Mouse (Mus musculus) megakaryocyte progenitor cell, adult 5-6 weeks (primary cell): ENCODE results near the gene Mark3. TPM values are rescaled to one million over a fixed set of nuclear protein-coding genes. Genes with fewer than 3 reads are reported as not detected.
"Not testable (repeated sequence)": the region's sequence is repeated elsewhere in the genome, so short reads cannot be mapped to it uniquely, and the experiment has no call there.

Experiments
- ATAC-seq: replicated peaks from 2 replicates; pipeline ENCODE4 v1.8.0; 2016; ENCODE audit warnings: mild to moderate bottlenecking, moderate TSS enrichment, inconsistent platforms; ENCODE audit not compliant: poor library complexity
- total RNA-seq, 2 experiments: library from RNA; stranded (forward) in 1 of 2; stranded (reverse) in 1 of 2; fragments of 157-497, 149-512 nt in 1 of 2; fragments of 200-1000 nt in 1 of 2; gene quantifications; 2 replicates each; pipeline versions ENCODE4 v1.2.3 to v1.2.4; 2015 to 2017

The Mark3 gene
- total RNA-seq (2015) (60.2 and 88.1 TPM in 2 replicates), total RNA-seq (2017) (63.5 and 73.1 TPM in 2 replicates)

DNA sequence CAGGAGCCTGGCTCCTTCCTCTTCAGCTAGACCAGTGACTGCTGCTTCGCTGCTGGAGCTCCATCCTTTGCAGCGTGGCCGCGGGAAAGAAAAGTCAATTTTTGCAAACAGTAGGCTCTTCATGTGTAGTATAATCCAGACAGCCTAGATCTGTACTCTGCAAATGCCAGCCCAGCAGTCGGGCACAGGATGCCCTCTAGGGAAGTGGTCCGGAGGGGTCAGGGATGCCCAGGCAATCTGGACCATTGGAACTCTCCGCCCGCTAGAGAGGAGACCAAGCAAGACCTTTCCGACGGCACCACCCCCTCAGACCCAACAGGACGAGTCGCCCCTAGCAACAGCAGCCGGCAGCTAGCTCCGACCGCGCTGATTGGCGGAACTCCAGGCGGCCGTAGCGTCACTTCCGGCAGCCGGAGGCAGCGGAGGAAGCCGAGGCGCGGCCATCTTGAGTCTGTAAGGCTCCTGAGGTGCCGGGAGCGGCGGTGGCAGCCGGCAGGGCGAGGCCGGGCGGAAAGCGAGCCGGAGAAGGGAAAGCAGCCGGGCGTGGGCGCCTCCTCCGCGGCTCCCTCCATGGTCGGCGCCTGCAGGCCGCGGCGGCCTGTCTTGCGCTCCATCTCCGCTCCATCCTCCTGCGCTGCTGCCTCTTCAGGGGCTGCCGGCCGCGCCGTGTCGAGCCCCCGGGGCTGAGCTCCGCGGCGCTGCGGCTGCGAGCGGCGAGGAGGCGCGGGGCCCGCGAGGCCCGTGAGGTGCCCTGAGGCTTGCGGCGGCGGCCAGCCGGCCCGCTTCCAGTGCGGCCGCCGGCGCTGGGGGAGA, at the start of gene Mark3:
Mark3 (plus strand) TSS at position 450 of the 813 bp plus-strand sequence.
- peak; percentile 97 for ATAC-seq

DNA sequence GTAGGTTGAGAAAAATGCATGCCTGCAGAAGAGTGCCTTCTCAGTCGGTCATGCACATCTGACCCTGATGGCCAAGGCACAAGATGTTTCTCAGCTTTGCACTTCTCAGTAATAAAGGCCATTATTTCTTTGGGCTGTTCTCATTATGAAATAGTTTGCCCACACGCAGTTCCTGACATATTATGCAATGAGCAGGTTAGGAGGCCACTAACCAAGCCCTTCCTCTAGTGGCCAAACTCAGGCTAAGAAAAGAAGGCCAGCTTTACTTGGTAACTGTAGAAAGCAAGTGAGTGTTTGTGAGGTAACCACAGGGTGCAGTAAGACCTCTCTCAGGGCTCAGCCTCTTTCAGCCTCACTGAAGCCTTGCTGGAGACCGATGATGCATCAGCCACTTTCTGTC, 49.4 kb upstream of the Mark3 start:
- peak; percentile 88 for ATAC-seq

DNA sequence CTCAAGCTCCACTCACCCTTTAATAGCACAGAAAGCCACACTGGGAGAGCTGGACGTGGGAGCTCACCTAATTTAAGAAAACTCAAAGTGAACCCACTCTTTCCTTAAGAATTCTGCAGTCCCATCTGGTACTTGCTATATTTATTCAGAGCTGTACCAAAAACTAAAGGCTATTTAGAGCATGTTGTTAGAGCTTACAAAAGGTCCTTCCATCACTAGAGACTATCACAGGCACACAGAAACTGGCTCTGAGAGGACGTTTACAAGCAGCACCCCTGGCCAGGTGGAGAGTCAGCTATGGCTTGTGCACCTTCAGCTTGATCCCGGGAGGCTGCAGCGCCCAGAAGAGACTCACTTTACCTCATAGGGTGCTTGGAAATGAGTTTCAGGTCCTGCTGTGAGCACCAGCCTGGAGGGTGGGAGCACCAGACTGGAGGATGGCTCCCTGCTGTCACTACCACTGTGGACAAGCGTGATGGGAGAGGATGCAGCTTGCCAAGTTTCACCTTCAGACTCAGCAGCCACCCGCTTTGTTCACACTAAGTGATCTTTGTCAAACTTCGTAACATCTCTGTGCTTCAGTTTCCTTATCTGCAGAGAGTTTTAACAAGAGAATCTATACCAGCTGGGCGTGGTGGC, 46.6 kb upstream of the Mark3 start:
- ATAC-seq = no peak

DNA sequence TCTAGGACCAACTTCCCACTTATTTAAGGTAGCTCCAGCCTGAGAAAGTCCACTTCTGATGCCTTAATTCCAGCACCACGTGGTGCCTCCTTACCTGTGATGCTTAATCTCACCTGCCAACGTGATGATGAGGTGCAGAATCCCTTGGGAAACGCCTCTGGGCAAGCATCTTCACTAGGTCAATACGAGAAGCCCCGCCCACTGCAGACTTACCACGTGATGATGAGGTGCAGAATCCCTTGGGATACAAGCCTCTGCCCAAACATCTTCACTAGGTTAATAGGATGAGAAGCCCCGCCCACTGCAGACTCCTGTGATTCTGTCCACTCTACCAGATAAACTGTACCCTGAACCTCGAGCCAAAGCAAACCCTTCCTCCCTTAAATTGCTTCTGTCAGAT, 45.1 kb upstream of the Mark3 start:
- no peak for ATAC-seq

DNA sequence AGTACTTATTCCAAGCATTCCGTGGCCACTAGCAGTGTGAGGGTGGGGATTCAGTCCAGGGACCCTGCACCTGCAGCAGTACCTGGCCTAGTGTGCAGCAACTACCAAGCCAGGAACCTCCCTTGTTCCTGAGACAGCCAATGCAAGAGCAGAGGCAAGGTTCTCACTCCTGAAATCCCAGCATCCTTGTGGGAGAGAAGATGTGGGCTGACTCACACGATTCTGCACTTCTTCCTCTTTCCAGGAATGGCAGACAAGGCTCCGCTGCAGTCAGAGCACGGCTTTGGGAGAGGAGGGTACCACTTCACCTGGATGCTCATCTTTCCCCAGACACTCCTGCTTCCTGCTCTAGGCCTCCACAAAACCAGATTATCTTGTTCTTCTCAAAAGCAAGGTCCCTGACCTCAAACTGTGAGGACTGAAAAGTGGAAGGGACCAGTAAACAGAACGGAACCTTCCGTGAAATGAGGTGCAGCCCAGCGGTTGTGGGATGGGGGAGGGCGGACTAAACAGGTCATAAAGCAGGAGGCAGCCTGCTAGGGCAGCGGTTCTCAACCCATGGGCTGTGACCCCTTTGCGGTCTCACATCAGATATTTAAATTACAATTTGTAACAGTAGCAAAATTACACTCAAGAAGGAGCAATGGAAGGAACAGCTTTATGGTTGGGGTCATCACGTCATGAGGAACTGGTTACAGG, 41.1 kb upstream of the Mark3 start:
- no peak for ATAC-seq

DNA sequence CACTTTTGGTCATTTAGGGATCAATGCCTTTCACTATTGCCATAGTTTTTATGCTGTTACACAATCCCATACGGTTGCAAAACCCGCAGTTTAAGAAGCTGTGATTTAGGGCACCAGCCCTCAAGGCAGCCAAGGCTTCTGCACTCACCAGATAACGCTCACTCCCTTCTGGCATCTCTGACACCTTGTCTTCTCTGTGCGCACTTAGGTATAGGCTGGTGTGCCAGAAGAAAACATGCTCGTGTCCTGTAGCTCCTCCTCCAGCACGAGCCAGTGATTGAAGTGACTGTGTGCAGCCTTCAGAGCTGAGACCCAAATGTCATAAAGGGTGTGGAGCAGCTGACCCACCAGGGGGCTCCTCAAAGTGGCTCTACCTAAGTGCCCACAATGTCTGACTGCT, 39.0 kb upstream of the Mark3 start:
- ATAC-seq = peak; percentile 49

DNA sequence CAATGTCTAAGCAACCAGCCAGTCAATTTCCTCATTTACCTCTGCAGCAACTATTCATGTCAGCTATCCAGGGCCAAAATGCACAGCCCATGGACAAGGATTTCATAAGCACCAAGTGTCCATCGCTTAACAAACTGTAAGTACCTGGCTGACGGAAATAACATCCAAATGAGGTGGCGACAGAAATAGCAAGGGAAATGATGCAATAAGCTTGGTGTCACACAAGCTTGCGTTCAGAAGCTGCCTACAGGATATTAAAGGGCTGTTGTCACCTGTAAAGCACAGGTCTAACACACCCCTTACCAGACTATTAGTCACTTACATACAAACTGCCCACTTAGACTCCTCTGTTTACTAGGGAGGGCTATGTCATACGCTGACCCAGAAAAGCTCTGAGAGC, 38.6 kb upstream of the Mark3 start:
- 0 out of 2 replicates have a peak, but pooled peaks have one; percentile 1 for ATAC-seq

DNA sequence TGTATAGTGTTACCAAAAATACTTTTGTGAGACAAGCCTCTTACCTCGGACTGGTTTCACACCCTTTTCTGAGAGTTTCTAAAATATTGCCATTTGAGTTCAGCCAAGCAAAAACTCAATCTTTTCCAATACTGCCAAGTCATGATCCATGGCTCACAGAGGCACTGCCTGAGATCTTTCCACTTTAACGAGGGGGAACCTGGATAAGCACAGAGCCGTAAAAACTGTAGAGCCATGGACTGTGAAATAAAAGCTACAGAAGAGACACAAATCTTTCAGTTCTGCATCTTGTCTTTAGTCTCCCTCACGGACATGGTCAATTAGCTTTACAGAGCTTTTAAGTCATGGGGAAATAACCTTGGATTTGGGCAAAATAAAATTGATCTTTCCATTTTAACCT, 37.6 kb upstream of the Mark3 start:
- ATAC-seq = no peak

DNA sequence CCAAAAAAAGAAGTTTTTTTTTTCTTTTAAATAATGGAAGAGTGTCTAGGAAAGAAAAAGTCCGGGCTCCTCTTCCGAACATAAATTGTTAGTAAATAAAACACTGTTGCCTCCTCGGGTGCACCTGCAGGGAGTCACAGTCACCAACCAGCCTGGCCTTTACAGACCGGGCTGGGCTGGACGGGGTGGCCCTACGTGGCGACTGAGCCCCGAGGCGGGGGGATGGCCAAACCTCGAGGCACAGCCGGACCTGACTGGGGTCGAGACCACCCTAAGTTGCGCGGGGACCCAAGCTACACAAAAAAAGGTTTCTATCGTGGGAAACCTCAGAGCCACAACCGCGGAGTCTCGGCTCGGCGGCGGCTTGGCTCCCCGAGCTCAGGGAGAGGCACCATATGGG, 37.0 kb upstream of the Mark3 start:
- ATAC-seq = no peak; the same call in 1 of the 2 replicates

DNA sequence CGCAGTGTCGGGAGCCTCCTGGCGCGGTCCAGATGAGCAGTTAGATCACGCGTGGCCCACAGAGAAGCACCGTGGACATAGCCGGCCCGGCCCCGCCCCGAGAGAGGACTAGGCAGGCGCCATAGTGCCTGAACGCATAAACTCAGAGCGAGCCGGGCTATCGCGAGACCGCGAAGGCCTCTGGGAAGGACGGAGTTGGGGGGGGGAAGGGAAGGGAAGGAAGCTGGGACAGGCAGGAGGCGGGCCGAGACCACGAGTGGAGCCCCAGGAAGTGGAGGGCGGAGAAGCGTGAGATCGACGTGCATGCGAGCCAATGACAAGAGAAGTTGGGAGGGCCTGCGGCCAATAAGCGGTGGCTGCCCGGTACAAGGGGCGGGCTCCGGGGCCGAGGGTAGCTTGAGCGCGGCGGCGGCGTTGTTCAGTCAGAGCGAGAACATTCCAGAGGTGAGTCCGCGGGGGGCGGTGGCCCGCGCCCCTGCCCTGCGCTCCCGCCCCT, 36.5 kb upstream of the Mark3 start, which contains the start of gene Eif5:
Eif5 (plus strand) TSS at position 221 of the 496 bp plus-strand sequence.
- ATAC-seq = peak; percentile 87

DNA sequence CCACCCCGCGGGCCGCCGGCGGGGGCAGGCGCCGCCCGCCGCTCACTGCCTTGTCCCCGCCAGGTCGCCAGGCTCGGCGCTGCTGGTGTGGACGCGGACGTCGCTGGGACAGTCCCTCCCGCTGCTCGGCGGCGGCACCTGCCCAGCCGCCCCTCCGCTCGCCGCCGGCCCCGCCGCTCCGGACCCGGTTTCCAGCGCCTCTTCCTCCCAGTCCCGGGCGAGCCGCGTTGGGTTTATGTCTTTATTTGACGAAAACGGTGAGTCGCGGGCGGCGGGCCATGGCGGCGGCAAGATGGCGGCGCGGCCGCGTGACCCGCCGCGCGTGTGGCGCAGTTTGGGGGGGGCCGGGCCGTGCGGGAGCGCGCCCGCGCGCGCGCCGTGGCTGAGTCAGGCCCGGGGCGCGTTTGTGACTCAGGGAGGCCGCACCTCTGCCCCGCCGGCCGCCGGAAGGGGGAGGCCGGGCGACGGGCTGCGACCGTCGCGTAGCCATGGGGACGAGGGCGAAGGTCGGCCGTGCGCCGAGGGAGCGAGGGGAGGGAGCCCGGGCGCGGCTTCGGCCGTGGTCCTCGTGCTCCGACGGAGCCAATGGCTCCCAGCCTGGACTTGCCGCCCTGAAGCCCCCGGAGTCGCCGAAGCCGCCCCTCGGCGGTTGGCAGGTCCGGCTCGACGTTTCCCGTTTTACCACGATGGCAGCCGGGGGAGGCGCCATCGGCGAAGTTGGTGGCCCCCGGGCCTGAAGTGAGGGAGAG, 35.9 kb upstream of the Mark3 start:
- ATAC-seq = peak; percentile 16

DNA sequence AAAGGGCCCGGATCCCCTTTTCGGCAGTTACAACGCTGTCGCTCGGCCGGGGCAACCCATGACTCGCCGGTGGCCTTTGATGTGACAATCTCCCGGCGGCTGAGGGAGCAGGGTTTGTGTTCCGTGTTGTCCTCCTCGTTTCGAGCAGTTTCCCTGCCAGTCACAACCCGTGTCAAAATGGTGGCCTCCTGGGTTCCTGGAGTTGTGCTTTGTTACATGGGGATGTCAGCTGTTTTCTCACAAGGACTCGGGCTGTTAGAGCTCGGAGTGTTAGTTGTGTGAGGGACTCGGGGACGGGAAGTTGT, 35.3 kb upstream of the Mark3 start:
- ATAC-seq = no peak

DNA sequence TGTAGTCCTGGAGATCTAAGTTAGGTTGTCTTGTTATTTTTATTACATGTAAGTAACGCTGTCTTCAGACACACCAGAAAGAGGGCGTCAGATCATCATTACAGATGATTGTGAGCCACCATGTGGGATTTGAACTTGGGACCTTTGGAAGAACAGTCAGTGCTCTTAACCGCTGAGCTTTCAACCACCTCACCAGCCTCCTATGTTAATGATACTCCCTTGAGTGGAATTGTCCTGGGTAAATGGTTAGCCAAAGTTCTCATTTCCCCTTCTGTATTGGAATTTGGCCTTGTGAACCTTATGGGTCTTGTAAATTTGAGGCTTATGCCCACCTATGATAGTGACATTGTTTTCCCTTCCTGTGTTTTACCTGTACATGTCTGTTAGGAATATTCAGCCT, 27.3 kb upstream of the Mark3 start:
- no peak for ATAC-seq

DNA sequence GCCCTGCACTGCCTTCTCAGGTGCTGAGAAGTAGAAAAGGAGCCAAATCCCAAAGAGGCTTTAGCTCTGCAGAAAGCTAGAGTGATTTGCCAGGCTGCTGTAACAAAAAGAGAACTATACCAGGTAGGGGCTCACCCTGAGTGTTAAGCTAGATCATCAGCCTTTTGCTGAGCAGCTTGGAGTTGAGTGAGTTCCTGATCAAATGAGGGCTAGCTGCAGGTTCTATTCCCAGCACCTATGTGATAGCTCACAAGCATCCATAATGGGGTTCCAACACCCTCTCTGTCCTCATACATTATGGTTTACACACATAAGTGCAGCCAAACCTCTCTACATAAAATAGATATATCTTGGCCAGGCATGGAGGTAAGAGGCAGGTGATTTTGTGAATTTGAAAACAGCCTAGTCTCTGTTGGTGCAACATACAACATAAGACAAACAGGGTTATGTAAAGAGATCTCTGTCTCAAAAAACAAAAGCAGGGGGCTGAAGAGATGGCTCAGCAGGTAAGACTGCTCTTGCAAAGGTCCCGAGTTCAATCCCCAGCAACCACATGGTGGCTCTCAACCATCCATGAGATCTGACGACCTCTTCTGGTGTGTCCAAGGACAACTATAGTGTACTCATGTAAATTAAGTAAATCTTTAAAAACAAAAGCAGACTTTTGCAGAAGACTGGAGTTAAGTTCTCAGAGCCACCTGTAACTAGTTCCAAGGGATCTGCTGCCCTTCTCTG, 25.6 kb upstream of the Mark3 start:
- ATAC-seq = no peak

DNA sequence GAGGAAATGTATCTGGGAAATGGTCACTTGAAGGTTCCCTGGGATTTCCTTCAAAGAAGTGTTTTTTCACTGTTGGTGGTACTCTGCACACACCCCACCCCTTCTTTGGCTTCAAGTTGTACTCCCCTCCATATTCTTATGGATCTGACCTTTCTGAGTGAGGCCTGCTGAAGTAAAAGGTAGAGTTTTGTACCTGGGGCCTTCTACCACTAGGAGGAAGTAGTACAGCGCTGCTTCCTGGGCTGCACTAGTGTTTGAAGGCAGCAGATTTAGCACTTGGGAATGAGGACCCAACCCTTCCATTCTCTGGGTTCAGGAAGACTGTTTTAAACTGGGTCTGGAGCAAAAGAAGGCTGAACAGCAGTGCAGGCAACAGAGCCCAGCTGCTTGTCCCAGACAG, 23.6 kb upstream of the Mark3 start:
- 0 out of 2 replicates have a peak, but pooled peaks have one; percentile 25 for ATAC-seq

DNA sequence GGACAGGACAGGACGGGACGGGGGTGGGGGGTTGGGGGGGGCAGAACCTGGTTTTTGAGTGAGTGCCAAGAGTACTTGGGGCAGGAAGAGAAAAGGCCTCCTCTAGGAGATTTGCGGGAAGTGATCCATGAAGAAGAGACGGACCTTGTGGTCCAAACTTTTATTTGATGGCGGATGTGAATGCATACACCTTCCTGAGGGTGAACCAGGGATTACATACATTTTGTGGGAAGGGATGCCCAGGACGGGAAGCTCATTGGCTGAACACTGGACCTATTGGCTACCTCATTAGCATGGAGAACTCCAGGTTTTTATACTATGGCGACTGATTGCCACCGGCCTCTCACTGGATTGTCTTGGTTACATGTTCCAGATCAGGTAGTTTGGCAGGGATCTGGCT, 22.0 kb upstream of the Mark3 start:
- ATAC-seq = no peak

DNA sequence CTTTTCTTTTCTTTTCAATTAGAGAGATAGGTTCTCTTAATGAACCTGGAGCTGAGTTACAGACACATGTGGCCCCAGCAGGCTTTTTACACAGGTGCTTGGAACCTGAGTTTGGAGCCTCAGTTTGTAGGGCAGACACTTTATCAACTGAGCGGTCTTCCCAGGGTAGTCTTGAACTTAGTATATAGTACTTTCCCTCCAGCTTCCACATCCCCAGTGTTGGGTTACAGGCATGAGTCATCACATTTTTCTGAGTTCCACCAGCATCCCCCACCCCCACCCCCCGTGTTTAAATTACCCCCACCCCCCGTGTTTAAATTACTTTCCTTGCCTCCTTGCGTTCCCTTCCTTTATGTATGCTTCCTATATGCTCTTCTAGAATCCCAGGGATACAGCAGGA, 19.0 kb upstream of the Mark3 start:
- ATAC-seq = no peak

DNA sequence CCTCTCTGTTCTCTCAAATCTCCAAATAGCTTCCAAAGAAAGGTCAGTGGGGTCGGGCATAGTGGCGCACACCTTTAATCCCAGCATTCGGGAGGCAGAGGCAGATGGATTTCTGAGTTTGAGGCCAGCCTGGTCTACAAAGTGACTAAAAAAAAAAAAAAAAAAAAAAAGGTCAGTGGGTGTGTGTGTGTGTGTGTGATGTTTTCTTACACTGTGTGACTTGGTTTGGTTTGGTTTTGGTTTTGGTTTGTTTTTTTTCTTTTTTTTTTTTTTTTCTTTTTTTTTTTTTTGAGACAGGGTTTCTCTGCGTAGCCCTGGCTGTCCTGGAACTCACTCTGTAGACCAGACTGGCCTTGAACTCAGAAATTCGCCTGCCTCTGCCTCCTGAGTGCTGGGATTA, 18.4 kb upstream of the Mark3 start:
- ATAC-seq = not testable (repeated sequence)

DNA sequence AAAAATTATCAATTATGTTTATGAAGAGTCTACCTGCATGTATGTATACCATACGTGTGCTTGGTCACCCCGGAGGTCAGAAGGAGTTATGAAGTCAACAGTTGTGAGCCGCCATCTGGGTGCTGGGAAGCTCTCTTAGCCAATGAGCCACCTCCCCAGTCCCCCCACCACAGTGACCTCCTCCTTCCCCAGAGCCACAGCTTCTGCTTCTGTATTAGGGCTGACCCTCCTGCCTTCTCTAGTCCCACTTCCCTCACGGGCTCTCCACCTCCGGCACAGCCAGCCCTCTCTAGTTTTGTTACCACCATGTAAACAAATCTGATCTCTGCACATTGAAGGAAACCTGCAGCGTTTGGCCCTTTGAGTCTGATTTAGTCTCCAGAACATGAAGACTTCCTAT, 16.8 kb upstream of the Mark3 start:
- ATAC-seq = peak; percentile 73

DNA sequence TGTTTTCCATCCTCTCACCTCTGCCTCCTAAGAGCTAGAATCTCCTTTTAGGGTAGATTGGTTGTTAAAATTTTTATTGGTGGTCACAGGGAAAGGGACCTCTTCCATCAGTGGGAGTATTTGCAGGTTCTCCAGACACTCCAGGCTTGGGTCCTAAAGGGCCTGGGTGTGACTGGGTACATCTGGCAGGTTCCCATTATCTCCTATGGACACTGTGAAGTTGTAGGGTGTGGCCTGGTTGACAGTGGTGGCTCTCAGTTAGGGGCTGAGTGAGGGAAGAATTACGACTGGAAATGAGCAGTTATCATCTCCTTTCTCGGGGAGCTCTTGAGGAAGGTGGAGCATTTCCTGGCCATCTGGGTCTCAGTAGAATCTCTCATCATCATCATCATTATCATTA, 15.7 kb upstream of the Mark3 start:
- ATAC-seq = peak; percentile 47
